Mouse (Mus musculus) yolk sac, embryonic 10.5 days (tissue): ENCODE measurements around the gene Gm11146.

Experiments used
- DNase-seq: peaks from one replicate; pipeline ENCODE4 v3.0.0-alpha.2; 2017; ENCODE audit warnings: low spot score

The Gm11146 gene

DNA sequence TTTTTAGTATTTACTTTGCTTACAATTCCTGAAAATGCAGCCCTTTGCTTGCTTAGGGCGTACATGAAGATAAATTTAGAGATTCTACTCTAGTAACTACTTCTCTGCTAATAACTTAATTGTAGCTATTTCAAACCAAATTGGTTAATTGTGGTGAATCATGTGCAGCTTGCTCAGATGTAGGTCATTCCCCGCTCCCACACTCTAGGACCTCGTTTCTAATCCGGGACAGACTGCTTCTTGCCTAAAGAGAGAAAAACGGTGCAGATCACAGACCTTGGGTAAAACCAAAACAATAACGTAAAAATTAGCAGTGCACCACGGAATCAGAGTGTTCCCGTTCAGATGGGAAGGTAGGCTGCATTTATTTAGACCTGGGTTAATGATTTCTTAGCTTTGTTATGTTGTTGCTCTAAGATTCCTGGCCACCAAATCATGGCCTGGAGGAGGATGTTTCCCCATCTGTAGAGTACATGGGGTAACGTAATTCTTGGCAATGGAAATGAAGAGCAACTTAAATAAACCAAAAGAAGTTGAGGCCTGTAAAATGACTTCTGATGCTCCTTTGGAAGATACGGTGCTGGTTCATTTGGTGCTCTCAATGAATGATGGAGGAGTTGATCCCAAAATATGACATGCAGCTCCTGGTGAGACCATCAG is 45.3 kb downstream of the Gm11146 start:
- DNase-seq: no peak

DNA sequence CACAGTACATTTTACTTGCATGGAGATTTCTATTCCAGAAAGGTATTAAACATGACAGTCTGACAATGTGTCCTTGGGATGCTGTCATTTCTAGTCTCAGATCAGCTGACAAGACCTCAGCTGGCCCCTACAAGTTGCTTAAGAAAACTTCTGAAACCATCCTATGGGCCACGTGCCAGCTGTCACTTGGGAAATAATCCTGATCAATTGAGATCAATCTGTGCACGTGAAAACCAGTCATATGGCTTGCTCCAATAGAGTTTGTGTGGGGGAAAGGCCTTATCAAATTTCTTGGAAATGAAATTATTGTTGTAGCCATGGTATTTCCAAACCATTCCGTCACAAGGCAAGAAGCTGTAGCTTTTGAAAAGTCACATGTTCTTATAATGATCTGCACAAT is 50.8 kb downstream of the Gm11146 start:
- no peak for DNase-seq
